Mouse (Mus musculus) myocyte (in vitro differentiated cells): ENCODE data around the gene Ino80.

Experiments
- CEBPB ChIP-seq: IDR thresholded peaks from 2 replicates; pipeline ENCODE4 v1.6.1; 2011; ENCODE audit warnings: mild to moderate bottlenecking, moderate library complexity; ENCODE audit not compliant: poor library complexity, insufficient read depth, severe bottlenecking
- E2F4 ChIP-seq: IDR thresholded peaks from one replicate; pipeline ENCODE4 v1.6.1; 2011; ENCODE audit warnings: mild to moderate bottlenecking, control low read depth, moderate library complexity; ENCODE audit not compliant: insufficient read depth
- MAX ChIP-seq: IDR thresholded peaks from one replicate; pipeline ENCODE4 v1.6.1; 2011; ENCODE audit warnings: low read depth, mild to moderate bottlenecking, control low read depth
- MYOD1 ChIP-seq, 3 experiments: IDR thresholded peaks; one replicate each; pipeline ENCODE4 v1.6.1; 2011; ENCODE audit warnings: control low read depth in 2 of 3, low read depth in 2 of 3, mild to moderate bottlenecking in 2 of 3, moderate library complexity in 1 of 3; ENCODE audit not compliant: insufficient read length in 2 of 3, control insufficient read depth in 1 of 3
- MYOG ChIP-seq, 3 experiments: IDR thresholded peaks; one replicate each; pipeline ENCODE4 v1.6.1; 2011; ENCODE audit warnings: control low read depth in 2 of 3, low read depth in 2 of 3, mild to moderate bottlenecking in 2 of 3; ENCODE audit not compliant: insufficient read length in 2 of 3, control insufficient read depth in 1 of 3, insufficient read depth in 1 of 3
- POLR2A ChIP-seq: IDR thresholded peaks from one replicate; pipeline ENCODE4 v1.6.1; 2011; ENCODE audit warnings: low read depth, mild to moderate bottlenecking, control low read depth, moderate library complexity; ENCODE audit not compliant: insufficient read length
- POLR2AphosphoS2 ChIP-seq: IDR thresholded peaks from one replicate; pipeline ENCODE4 v1.6.1; 2011; ENCODE audit warnings: low read depth, control low read depth; ENCODE audit not compliant: insufficient read length
- REST ChIP-seq: IDR thresholded peaks from one replicate; pipeline ENCODE4 v1.6.1; 2011; ENCODE audit warnings: mild to moderate bottlenecking, control low read depth, moderate library complexity; ENCODE audit not compliant: insufficient read depth, insufficient read length
- TCF3 ChIP-seq: IDR thresholded peaks from one replicate; pipeline ENCODE4 v1.6.1; 2011; ENCODE audit warnings: low read depth, control low read depth; ENCODE audit not compliant: insufficient read length
- USF1 ChIP-seq: IDR thresholded peaks from one replicate; pipeline ENCODE4 v1.6.1; 2011; ENCODE audit warnings: low read depth, mild to moderate bottlenecking, control low read depth, moderate library complexity

- TF ChIP-seq POLR2A = no peak
- TF ChIP-seq MYOG (IDR thresholded peaks at IDR 0.05; ENCODE audit: control insufficient read depth in 1 of 3, insufficient read depth in 1 of 3, insufficient read length in 2 of 3, low read depth in 2 of 3) = no peak
- no peak for TF ChIP-seq POLR2AphosphoS2
- TF ChIP-seq E2F4 = no peak
- TF ChIP-seq REST = no peak
- no peak for TF ChIP-seq MAX
- TF ChIP-seq TCF3 = no peak
- TF ChIP-seq USF1 = no peak
- no peak for TF ChIP-seq CEBPB
- no peak for TF ChIP-seq MYOD1 (IDR thresholded peaks at IDR 0.05; ENCODE audit: control insufficient read depth in 1 of 3, insufficient read length in 2 of 3, low read depth in 2 of 3)
Observed at GRCm38 (mm10) chr2:119411016-119411415, 66.5 kb downstream of the Ino80 start.
